ENCODE assay signal across 25 mouse cellular contexts in the genomic region with DNA sequence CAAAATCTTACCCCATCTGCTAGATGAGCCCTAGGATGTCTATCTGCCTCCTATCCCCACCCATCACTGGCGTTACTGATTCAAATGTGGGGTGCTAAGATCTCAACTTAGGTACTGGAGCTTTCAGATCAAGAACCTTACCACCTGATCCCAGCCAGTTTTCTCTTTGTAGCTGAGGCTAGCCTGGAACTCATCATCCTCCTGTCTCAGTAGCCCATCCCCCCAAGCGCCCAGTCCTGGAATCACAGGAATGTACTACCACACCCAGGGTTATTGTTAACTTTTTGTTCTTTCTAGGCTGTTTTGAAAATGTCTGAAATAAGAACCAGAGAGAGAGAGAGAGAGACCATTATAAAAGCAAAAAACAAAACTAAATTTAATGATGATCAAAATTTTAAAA.
"Had no signal": no experiment of that assay in that cellular context is flagged by ENCODE, and none has a peak within 500 bp of the region (broad histone marks: within the 10 kb centered on the region; RNA-seq: fewer than 3 reads in every experiment).

No protein-coding gene starts in this region.

- H3K36me3 ChIP-seq: heart, embryonic 10.5 days; heart, embryonic 12.5 days; hindbrain, embryonic 10.5 days; hindbrain, embryonic 12.5 days; intestine, embryonic 15.5 days; limb, embryonic 10.5 days; limb, embryonic 12.5 days; liver, embryonic 13.5 days had no signal

- H3K27me3 ChIP-seq: heart, embryonic 12.5 days; hindbrain, embryonic 12.5 days; intestine, embryonic 15.5 days; liver, embryonic 13.5 days had no signal

- DNase-seq: gastrocnemius, postnatal 14 days; gastrocnemius, postnatal 36 days; heart, adult 11 months; heart, postnatal 10 days; heart, postnatal 4 days; kidney, adult 18-20 months; kidney, adult 8-10 months; kidney, postnatal 10 days; kidney, postnatal 25 days; kidney, postnatal 4 days; liver; liver, embryonic 13.5 days had no signal

- H3K27ac ChIP-seq: heart, embryonic 10.5 days; hindbrain, embryonic 10.5 days; hindbrain, embryonic 12.5 days; hindbrain, embryonic 14.5 days; intestine, embryonic 15.5 days; left cerebral cortex, adult 2 months; limb, embryonic 10.5 days; limb, embryonic 12.5 days; liver, embryonic 13.5 days had no signal

- H3K9ac ChIP-seq: heart, embryonic 12.5 days; hindbrain, embryonic 12.5 days; hindbrain, embryonic 14.5 days; intestine, embryonic 15.5 days; limb, embryonic 12.5 days; liver, embryonic 13.5 days had no signal

- ATAC-seq: hindbrain, embryonic 16.5 days; inflammation-experienced regulatory T-cells, adult 6 months; intestine, embryonic 15.5 days; intestine, postnatal 0 days had no signal

- H3K4me3 ChIP-seq: heart, embryonic 10.5 days; heart, embryonic 12.5 days; hindbrain, embryonic 10.5 days; hindbrain, embryonic 12.5 days; intestine, embryonic 15.5 days; layer of hippocampus, adult 2 months; left cerebral cortex, adult 2 months; limb, embryonic 10.5 days; limb, embryonic 12.5 days; liver, embryonic 13.5 days had no signal

- H3K4me1 ChIP-seq: heart, embryonic 10.5 days; heart, embryonic 12.5 days; intestine, embryonic 15.5 days; limb, embryonic 10.5 days; limb, embryonic 12.5 days; liver, embryonic 13.5 days had no signal

- H3K9me3 ChIP-seq: heart, embryonic 10.5 days; heart, embryonic 12.5 days; hindbrain, embryonic 10.5 days; hindbrain, embryonic 12.5 days; intestine, embryonic 15.5 days; limb, embryonic 10.5 days; limb, embryonic 12.5 days; liver, embryonic 13.5 days had no signal
